Mouse (Mus musculus): Measurements from ENCODE around the gene Mtg2.

DNA sequence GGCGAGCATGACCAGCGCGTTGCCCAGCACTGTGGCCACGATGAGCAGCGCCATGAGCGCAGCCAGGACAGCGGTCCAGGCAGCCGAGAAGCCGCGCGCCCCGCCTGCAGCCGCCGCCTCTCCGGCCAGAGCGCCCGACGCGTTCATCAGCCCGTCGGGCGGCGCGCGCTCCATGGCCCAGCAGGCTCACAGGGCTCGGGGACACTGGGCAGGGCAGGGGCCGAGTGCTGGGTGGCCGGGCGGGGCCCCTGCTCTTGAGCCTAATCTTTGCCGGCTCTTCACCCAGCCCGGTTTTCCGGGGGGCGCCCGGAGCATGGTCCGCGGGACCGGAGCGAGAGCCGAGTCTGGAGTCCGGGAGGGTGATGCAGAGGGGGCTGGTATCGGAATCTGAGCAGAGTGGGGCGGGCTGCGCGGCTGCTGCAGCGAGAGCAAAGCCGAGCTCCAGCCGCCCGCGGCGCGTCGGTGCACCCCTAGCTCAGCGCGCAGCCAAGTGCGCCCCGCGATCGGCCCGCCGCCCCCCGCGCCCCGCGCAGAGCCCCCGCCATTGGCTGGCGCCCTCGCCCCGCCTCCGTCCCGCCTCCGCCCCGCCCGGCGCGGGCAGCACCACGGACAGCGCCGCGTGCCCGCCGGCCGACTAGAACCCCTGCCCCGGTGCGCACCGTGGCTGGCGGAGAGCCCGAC lies 33.7 kb downstream of the Mtg2 start, which contains the start of gene Hrh3:
- no peak for TF ChIP-seq POLR2AphosphoS2 (IDR thresholded peaks at IDR 0.05; ENCODE audit: insufficient read length, low read depth)
- TF ChIP-seq CEBPB (IDR thresholded peaks at IDR 0.05; ENCODE audit: insufficient read depth, poor library complexity, severe bottlenecking), result no peak
- TF ChIP-seq USF1 (IDR thresholded peaks at IDR 0.05; ENCODE audit: low read depth), result no peak
- TF ChIP-seq POLR2A (IDR thresholded peaks at IDR 0.05; ENCODE audit: insufficient read length, low read depth), result no peak
- TF ChIP-seq TCF12 (IDR thresholded peaks at IDR 0.05; ENCODE audit: insufficient read depth, poor library complexity, severe bottlenecking), result no peak
- no peak for TF ChIP-seq MAX (IDR thresholded peaks at IDR 0.05; ENCODE audit: low read depth)
- TF ChIP-seq MYOG (IDR thresholded peaks at IDR 0.05; ENCODE audit: control insufficient read depth in 1 of 3, insufficient read depth in 1 of 3, insufficient read length in 2 of 3, low read depth in 2 of 3), result peak in 1 of 3 experiments; percentile 28
- TF ChIP-seq E2F4 (IDR thresholded peaks at IDR 0.05; ENCODE audit: insufficient read depth), result no peak
- peak; percentile 89 for TF ChIP-seq REST (IDR thresholded peaks at IDR 0.05; ENCODE audit: insufficient read depth, insufficient read length)
